Mouse (Mus musculus) heart, embryonic 14.5 days (tissue): ENCODE results near the gene 4930467E23Rik. TPM values are rescaled to one million over a fixed set of nuclear protein-coding genes. Genes with fewer than 3 reads are reported as not detected.
"Not testable (repeated sequence)": the region's sequence is repeated elsewhere in the genome, so short reads cannot be mapped to it uniquely, and the experiment has no call there.

ENCODE experiments used
- ATAC-seq: fragments of 200-750 bp; cut with Nextera tagmentation; 2 replicates; pipeline ENCODE4 v1.8.0; 2017; ENCODE audit warnings: low read depth, moderate TSS enrichment; ENCODE audit not compliant: insufficient number of reproducible peaks, insufficient read depth, low FRiP score
- H3K27ac ChIP-seq, 2 experiments: fragments of 200-500 bp in 1 of 2; fragments of 300-500 bp in 1 of 2; sonication (generic) in 1 of 2; replicated peaks in 1 of 2; 2 replicates each; pipeline ENCODE4 v1.5.1; 2012 to 2014; ENCODE audit warnings: low read depth in 2 of 2, low read length in 2 of 2, control low read depth in 1 of 2, mild to moderate bottlenecking in 1 of 2, mixed read lengths in 1 of 2; ENCODE audit not compliant: control insufficient read depth in 1 of 2, insufficient read depth in 1 of 2
- H3K27me3 ChIP-seq: fragments of 300-500 bp; sonication (generic); 2 replicates; pipeline ENCODE4 v1.6.1; 2014; ENCODE audit warnings: mild to moderate bottlenecking, low read length, control low read depth; ENCODE audit not compliant: control insufficient read depth, insufficient read depth
- H3K36me3 ChIP-seq: fragments of 300-500 bp; sonication (generic); 2 replicates; pipeline ENCODE4 v1.6.1; 2014; ENCODE audit warnings: mild to moderate bottlenecking, control low read depth, low read length, mixed read lengths; ENCODE audit not compliant: control insufficient read depth, insufficient read depth
- H3K4me1 ChIP-seq, 2 experiments: fragments of 200-500 bp in 1 of 2; fragments of 300-500 bp in 1 of 2; sonication (generic) in 1 of 2; 2 replicates each; pipeline ENCODE4 v1.6.1; 2012 to 2014; ENCODE audit warnings: low read length in 2 of 2, control low read depth in 1 of 2, mixed read lengths in 1 of 2; ENCODE audit not compliant: control insufficient read depth in 2 of 2, insufficient read depth in 2 of 2
- H3K4me2 ChIP-seq: fragments of 300-500 bp; sonication (generic); 2 replicates; pipeline ENCODE4 v1.6.1; 2014; ENCODE audit warnings: mild to moderate bottlenecking, low read length
- H3K4me3 ChIP-seq, 2 experiments: fragments of 200-500 bp in 1 of 2; fragments of 300-500 bp in 1 of 2; sonication (generic) in 1 of 2; 2 replicates each; pipeline ENCODE4 v1.5.1; 2012 to 2014; ENCODE audit warnings: low read length in 2 of 2, mild to moderate bottlenecking in 2 of 2, control low read depth in 1 of 2, low read depth in 1 of 2, moderate library complexity in 1 of 2; ENCODE audit not compliant: control insufficient read depth in 1 of 2, insufficient read depth in 1 of 2
- H3K9ac ChIP-seq: fragments of 300-500 bp; sonication (generic); 2 replicates; pipeline ENCODE4 v1.6.1; 2014; ENCODE audit warnings: mild to moderate bottlenecking, low read length
- H3K9me3 ChIP-seq: fragments of 300-500 bp; sonication (generic); 2 replicates; pipeline ENCODE4 v1.6.1; 2016; ENCODE audit warnings: low read length, control low read depth; ENCODE audit not compliant: control insufficient read depth
- WGBS: fragments of 180-500 bp; shearing (Covaris S2); extraction: QIAGEN DNeasy Blood & Tissue Kit; methylation state at CpG from one replicate; pipeline ENCODE4 v1.1.7; 2014; 5-methylcytosine and 5-hydroxymethylcytosine counted together
- polyA plus RNA-seq: library from polyadenylated mRNA; unstranded; fragments of >200 nt; fragmentation: Nextera tagmentation; extraction: Ambion mirVana; gene quantifications from 2 replicates; pipeline ENCODE4 v1.2.1, GENCODE M21; 2014

The 4930467E23Rik gene
- polyA plus RNA-seq, 1 experiment from 2014 or later: not detected

DNA sequence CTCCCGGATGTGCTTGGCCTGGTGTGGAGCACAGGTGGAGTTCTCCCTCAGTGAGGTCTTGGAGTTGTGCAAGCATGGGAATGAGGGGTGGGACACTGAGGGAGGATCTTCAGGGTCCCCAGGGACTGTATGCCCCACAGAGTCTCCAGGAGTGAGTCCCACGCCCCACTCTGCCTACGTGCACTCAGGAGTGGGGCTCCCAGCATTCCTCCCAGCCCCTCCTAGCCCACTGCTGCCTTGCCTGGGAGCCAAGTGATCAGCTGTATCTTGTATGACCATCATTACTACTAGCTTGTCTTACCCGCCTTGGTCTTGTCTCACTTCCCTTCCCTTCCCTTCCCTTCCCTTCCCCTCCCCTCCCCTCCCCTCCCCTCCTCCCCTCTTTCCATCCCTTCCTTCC, 30.7 kb upstream of the 4930467E23Rik start:
- WGBS: 81% methylated on average over 4 of the region's 4 CpGs
- not testable (repeated sequence) for H3K4me1 ChIP-seq, H3K27ac ChIP-seq, H3K4me2 ChIP-seq, H3K27me3 ChIP-seq, H3K4me3 ChIP-seq, H3K36me3 ChIP-seq, ATAC-seq, H3K9me3 ChIP-seq, H3K9ac ChIP-seq

DNA sequence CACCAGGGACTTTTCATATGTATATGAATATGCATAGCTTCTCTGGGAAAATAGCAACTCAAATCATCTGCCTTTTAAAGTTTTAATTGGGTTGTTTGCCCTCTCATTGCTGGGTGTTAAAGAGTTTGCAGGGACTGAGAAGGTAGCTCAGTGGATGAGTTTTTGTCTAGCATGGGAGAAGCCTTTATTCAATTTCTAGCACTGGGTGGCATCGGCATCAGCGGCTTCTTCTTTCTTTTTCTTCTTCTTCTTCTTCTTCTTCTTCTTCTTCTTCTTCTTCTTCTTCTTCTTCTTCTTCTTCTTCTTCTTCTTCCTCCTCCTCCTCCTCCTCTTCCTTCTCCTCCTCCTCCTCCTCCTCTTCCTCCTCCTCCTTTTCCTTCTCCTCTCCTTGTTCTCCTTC, 28.1 kb upstream of the 4930467E23Rik start:
- H3K27ac ChIP-seq, H3K4me2 ChIP-seq, H3K36me3 ChIP-seq, H3K4me3 ChIP-seq, H3K27me3 ChIP-seq, H3K4me1 ChIP-seq, ATAC-seq, H3K9ac ChIP-seq, H3K9me3 ChIP-seq: not testable (repeated sequence)
- 95% methylated on average over 2 of the region's 2 CpGs for WGBS

DNA sequence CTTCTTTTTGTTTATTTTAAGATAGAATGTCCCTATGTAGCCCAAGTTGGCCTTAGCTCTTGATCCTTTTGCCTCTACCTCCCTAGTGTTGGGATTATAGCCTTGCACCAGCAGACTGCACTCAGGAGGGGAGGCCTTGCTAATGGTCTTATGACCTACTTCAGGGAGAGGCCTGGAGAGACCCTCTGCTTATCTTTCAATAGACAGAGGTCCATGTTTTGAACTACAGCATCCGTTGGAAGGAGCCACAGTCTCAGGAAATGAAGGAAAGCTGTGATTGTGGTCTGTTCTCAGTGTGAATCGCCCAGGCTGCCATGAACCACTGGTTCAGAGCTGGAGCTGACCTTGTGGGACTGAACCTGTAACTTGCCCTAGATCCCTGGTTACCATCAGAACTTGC, 27.1 kb upstream of the 4930467E23Rik start:
- H3K27ac ChIP-seq, H3K4me3 ChIP-seq, H3K27me3 ChIP-seq, H3K9me3 ChIP-seq, H3K4me1 ChIP-seq, H3K9ac ChIP-seq, H3K36me3 ChIP-seq, ATAC-seq, H3K4me2 ChIP-seq: not testable (repeated sequence)
- WGBS: 57% methylated on average over 2 of the region's 2 CpGs

DNA sequence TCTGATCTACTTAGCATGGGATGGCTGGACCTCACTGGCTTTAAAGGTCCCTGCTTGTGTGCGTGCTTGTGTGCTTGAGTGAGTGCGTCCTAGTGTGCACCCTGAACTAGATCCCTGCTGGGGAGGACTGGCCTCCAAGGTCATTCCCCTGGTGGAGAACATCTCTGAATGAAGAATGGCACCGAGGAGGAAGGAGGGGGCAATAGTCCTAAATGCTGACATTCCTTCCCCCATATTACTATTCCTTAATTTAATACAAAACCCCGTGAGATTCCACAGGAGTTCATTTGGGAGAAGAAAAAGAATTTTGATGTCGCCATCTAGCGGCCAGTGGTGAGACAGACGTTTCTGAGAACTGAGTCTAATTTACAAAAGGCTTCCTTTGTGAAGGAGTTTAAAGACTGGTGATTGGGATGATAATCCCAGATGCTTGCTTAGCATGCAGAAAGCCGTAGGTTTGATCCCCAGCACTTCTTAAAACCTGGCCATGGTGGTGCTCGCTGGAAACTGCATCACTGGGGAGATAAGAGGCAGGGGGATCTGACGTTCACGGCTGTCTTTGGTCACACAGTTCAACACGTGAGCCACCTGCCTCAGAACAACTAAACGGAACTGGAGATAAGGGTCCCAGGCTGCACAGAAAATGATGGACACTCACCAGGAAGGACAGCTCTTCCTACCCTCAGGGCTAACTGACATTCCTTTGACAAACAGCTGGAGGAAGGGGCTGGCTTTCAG, 26.2 kb upstream of the 4930467E23Rik start:
- not testable (repeated sequence) for H3K27me3 ChIP-seq, H3K27ac ChIP-seq, H3K9ac ChIP-seq, H3K36me3 ChIP-seq, H3K4me3 ChIP-seq, H3K4me2 ChIP-seq, H3K9me3 ChIP-seq, H3K4me1 ChIP-seq
- ATAC-seq: peak; percentile 80; the same call in 1 of the 2 replicates
- 27% methylated on average over 13 of the region's 13 CpGs for WGBS

DNA sequence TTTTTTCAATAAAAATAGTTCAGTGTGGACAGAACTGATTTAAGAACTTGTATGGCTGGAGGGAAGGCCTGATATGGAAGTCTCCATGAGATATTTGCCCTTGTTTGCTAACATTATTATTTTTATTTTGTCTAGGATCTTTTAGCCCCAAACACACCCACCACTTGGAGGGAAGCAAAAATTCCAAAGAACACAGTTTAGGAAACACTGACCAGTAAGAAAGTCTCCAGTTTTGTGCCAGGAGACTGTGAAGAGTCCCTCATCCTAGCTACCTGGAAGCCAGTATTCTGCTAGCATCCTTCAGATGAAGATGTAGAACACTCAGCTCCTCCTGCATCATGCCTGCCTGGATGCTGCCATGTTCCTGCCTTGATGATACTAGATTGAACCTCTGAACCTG, 25.5 kb upstream of the 4930467E23Rik start:
- H3K27me3 ChIP-seq, ATAC-seq, H3K9me3 ChIP-seq, H3K27ac ChIP-seq, H3K36me3 ChIP-seq, H3K4me3 ChIP-seq, H3K9ac ChIP-seq, H3K4me2 ChIP-seq, H3K4me1 ChIP-seq: not testable (repeated sequence)

DNA sequence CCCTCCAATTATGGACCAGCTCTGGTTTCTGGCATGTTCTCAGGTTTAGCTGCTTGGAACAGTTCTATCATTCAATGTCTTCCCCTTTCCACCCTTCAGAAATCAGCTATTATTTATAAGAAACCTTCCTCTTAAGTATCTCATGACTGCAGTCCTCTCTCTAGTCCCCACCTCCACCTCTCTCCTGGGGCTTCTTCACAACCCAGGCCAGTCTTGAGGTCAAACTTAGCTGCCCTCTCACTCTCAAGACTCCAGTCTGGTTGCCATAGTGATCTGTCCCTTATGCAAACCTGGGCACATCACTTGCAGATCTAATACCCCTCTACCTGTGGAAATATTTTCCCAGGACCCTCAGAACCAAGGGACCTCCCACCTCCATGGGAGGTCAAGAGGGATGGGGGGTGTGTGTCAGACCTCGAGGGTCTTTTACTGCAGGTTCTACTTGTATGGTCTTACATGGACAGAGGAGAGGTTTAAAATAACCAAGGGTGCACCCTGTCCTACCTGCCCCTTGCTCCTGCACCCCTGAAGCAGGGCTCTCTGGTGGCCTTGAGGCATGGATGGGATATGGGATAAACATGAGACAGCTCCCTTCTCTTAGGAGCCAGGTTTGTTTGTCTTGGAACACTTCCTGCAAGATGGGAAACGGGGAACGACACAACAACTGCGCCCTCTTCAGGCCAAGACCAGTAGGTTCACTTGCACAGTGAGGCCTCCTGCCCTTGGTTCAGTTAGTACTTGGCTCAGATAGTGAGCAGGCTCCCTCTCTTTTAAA, 24.7 kb upstream of the 4930467E23Rik start:
- H3K27me3 ChIP-seq, H3K27ac ChIP-seq, H3K4me2 ChIP-seq, H3K4me3 ChIP-seq, H3K9ac ChIP-seq, H3K9me3 ChIP-seq, ATAC-seq, H3K36me3 ChIP-seq, H3K4me1 ChIP-seq: not testable (repeated sequence)
- WGBS: no CpG with 5 or more reads among the region's 4 CpGs

DNA sequence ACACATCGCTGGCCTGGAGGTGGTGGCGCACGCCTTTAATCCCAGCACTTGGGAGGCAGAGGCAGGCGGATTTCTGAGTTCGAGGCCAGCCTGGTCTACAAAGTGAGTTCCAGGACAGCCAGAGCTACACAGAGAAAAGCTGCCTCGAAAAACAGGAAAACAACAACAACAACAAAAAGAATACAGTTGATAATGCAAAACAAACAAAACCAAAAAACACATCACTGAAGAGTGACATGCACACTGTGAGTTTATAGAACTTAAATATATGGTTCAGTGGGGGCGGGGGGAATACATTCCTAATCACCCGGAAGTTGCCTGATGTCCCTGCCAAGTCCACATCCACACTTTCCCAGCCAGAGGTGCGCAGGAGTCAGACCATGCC, 24.2 kb upstream of the 4930467E23Rik start:
- H3K4me3 ChIP-seq, ATAC-seq, H3K4me2 ChIP-seq, H3K27me3 ChIP-seq, H3K36me3 ChIP-seq, H3K9ac ChIP-seq, H3K9me3 ChIP-seq, H3K4me1 ChIP-seq, H3K27ac ChIP-seq: not testable (repeated sequence)
- 70% methylated on average over 9 of the region's 9 CpGs for WGBS
